Mouse (Mus musculus) lung, adult 2 months (tissue): ENCODE measurements around the gene Gm26558.

Experiments
- CTCF ChIP-seq: fragments of 200-500 bp; IDR thresholded peaks from 2 replicates; pipeline ENCODE4 v1.5.1; 2011; ENCODE audit warnings: mild to moderate bottlenecking, low read length, control low read depth; ENCODE audit not compliant: insufficient read depth
- POLR2A ChIP-seq: fragments of 200-500 bp; IDR thresholded peaks from 2 replicates; pipeline ENCODE4 v1.6.1; 2011; ENCODE audit warnings: low read depth, mild to moderate bottlenecking, control low read depth, low read length, borderline replicate concordance; ENCODE audit errors: extremely low read depth

DNA sequence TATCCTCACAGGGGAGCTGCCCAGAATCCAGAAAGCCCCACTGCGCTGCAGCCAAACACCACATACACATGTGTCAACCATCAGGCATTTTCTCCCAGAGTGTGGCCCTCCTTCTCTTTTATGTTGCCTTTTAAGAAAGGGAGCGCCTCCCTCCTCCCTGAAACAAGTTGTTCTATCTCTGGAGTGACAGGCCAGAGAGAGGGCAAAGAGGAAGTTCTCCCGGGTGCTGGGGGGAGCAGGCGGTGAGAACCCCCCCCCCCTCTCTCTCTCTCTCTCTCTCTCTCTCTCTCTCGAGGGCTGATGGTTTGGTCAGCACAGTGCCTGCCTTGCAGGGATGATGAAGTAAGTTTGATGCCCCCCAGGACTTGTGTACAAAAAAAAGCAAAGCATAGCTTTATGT, 40.5 kb upstream of the Gm26558 start:
- TF ChIP-seq POLR2A (no peak), CTCF (no peak)
